Mouse (Mus musculus) left cerebral cortex, postnatal 36 days (tissue): ENCODE data around the gene Olfr1062. TPM values are rescaled to one million over a fixed set of nuclear protein-coding genes. Genes with fewer than 3 reads are reported as not detected.
A peak's percentile ranks its signal among the peaks of the same experiment; 100 is the strongest.
"Not testable (repeated sequence)": the region's sequence is repeated elsewhere in the genome, so short reads cannot be mapped to it uniquely, and the experiment has no call there.

Source experiments
- DNase-seq, 2 experiments: peaks; one replicate each; pipeline ENCODE4 v3.0.0; 2021 to 2022; ENCODE audit warnings: low spot score in 2 of 2, mixed read lengths in 1 of 2
- intact Hi-C: fragments of 180-260 bp; cut with DNase I; formaldehyde crosslinking; loops from one replicate; pipeline ENCODE4 v1.15.1; 2025
- total RNA-seq, 2 experiments: library from RNA; stranded (reverse); gene quantifications; 2 replicates each; pipeline ENCODE4 v1.2.3; 2021

Gene Olfr1062
- not detected for total RNA-seq

DNA sequence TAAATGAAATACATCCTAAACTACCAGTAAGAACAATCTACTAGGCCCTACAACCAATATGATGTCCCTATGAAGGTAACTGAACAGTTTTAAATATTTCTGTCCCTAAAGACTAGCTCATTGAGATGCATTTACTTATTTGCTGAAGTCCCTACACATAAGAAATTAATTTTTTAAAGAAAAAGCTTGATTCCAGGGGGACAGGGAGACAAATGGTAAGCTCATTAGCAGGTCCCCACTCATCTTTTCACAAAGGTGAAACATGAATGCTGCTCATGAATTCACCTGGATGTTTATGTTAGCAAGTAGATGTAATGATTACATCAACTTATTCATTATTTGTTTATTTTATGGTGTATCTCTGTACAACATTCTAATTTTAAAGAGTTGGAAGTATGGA is at the start of gene Olfr1062:
Gene Olfr1062, minus strand, starts transcription at position 101 of the 400 bp plus-strand sequence.
- intact Hi-C loops, DNase-seq: not testable (repeated sequence)

GRCm38 (mm10) chr2:86464442-86465109 is 38.0 kb upstream of the Olfr1062 start:
- intact Hi-C loops: loop anchor here (2.0 kb wide), 1 partner anchor 740 kb away; no protein-coding TSS in a partner anchor
- DNase-seq: peak; percentile 36 to 43

GRCm38 (mm10) chr2:86460434-86460833 is 33.9 kb upstream of the Olfr1062 start:
- intact Hi-C loops: no loop called here
- no peak for DNase-seq

GRCm38 (mm10) chr2:86456169-86456568 is 29.6 kb upstream of the Olfr1062 start, which contains the start of gene Olfr1066:
Gene Olfr1066, minus strand, starts transcription at chr2:86456269.
- DNase-seq: no peak

GRCm38 (mm10) chr2:86450491-86450890 is 23.9 kb upstream of the Olfr1062 start, which contains the start of gene Olfr1065:
Gene Olfr1065, minus strand, starts transcription at chr2:86450591.
- intact Hi-C loops, DNase-seq: not testable (repeated sequence)

More at GRCm38 (mm10) chr2:86456169-86456568, 29.6 kb upstream of the Olfr1062 start, which contains the start of gene Olfr1066:
- intact Hi-C loops: no loop called here

DNA sequence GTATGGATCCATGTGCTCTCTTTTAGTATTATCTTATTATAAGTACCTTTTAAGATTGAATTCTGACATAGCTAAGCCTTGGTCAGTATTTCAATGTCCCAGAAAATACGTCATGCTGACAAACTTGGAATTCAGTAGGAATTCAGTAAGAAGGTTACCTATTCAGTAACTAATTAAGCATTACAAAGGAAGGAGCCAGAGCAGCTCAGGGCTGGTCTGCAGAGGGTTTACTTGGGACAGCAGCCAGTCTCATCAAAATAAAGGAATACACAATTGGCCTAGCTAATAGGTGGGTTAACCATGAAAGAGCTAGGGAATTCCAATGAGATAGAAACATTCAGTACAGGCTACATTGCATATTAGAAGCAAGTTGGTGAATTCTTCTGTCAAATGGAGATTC is 15.6 kb upstream of the Olfr1062 start:
- intact Hi-C loops, DNase-seq: not testable (repeated sequence)

DNA sequence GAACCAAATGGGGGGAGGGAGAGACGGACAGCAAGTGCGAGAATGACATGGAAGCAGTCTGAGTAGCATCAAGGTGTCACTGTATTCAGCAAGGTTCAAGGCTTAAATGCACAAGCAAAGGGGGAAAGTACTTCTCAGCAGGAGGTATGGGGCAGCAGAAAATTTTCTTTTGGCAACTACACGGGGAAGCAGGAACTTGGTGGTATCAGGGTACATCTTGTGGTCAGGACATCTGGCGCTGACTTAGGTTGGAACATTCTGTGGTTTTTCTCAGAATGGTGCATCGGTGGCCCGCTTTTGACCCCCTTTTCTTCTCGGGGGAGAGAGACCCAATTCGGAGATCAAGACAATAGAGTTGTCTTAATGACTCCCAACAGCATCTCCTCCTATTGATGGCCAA is 2.0 kb upstream of the Olfr1062 start:
- DNase-seq, intact Hi-C loops: not testable (repeated sequence)

- DNase-seq: no peak
- intact Hi-C loops: no loop called here
Measured at GRCm38 (mm10) chr2:86413950-86414349, 12.6 kb downstream of the Olfr1062 start, which contains the start of gene Olfr1061. Gene Olfr1061, minus strand, starts transcription at chr2:86414050.

- intact Hi-C loops: no loop called here
- DNase-seq: no peak
Measured at GRCm38 (mm10) chr2:86395114-86395513, 31.4 kb downstream of the Olfr1062 start.

DNA sequence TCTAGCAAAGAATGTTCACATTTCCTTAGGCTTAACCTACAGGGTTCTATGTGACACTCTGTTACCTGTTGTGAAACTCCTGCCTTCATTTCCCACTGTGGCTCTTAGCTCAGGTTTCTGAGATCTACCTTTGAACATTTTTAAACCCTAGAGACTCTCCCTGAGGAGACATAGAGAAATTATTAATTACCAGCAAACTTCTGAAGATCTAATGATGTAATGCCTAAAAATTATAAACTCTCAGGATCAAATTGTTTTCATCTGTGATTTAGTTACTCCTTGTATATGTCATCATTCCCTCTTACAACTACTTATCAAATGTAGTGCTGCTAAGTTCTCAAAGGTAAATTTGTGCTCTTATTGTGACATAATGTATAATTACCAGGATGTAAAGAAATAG is 38.1 kb downstream of the Olfr1062 start, which contains the start of gene Olfr1058:
Gene Olfr1058, minus strand, starts transcription at position 101 of the 400 bp plus-strand sequence.
- intact Hi-C loops, DNase-seq: not testable (repeated sequence)

DNA sequence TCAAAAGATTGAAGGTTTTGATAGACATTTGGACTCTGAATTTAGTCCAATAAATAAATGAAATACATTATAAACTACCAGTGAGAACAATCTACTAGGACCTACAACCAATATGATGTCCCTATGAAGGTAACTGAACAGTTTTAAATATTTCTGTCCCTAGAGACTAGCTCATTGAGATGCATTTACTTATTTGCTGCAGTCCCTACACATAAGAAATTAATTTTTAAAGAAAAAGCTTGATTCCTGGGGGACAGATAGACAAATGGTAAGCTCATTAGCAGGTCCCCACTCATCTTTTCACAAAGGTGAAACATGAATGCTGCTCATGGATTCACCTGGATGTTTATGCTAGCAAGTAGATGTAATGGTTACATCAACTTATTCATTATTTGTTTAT is 48.3 kb downstream of the Olfr1062 start, which contains the start of gene Olfr1057:
Gene Olfr1057, minus strand, starts transcription at position 101 of the 400 bp plus-strand sequence.
- intact Hi-C loops: no loop called here
- DNase-seq: no peak

Other genes starting within 250 kb of the Olfr1062 start
- gene Olfr1044, start 248.9 kb downstream of the Olfr1062 start, total RNA-seq: not detected
- gene Olfr52, start 241.1 kb downstream of the Olfr1062 start, total RNA-seq: not detected
- not detected for gene Olfr1045, start 223.7 kb downstream of the Olfr1062 start, total RNA-seq
- not detected for gene Olfr1046, start 207.4 kb downstream of the Olfr1062 start, total RNA-seq
- gene Olfr1047, start 195.3 kb downstream of the Olfr1062 start, total RNA-seq: not detected
- gene Olfr1048, start 186.5 kb downstream of the Olfr1062 start, total RNA-seq: not detected
- not detected for gene Olfr1049, start 168.4 kb downstream of the Olfr1062 start, total RNA-seq
- not detected for gene Olfr1051, start 147.7 kb downstream of the Olfr1062 start, total RNA-seq
- not detected for gene Olfr1052, start 134.3 kb downstream of the Olfr1062 start, total RNA-seq
- gene Olfr1053, start 111.5 kb downstream of the Olfr1062 start, total RNA-seq: not detected
- gene Olfr1054, start 91.3 kb downstream of the Olfr1062 start, total RNA-seq: not detected
- not detected for gene Olfr1055, start 76.5 kb downstream of the Olfr1062 start, total RNA-seq
- gene Olfr1056, start 64.3 kb downstream of the Olfr1062 start, total RNA-seq: not detected
- gene Olfr1057, start 48.4 kb downstream of the Olfr1062 start, total RNA-seq: not detected
- not detected for gene Olfr1058, start 38.2 kb downstream of the Olfr1062 start, total RNA-seq
- not detected for gene Olfr1061, start 12.7 kb downstream of the Olfr1062 start, total RNA-seq
- gene Olfr1065, start 23.8 kb upstream of the Olfr1062 start, total RNA-seq: not detected
- gene Olfr1066, start 29.5 kb upstream of the Olfr1062 start, total RNA-seq: not detected
- gene Olfr228, start 60.6 kb upstream of the Olfr1062 start, total RNA-seq: not detected
- gene Olfr1076, start 81.7 kb upstream of the Olfr1062 start, total RNA-seq: not detected
- gene Olfr1079, start 115.7 kb upstream of the Olfr1062 start, total RNA-seq: not detected
- not detected for gene Olfr1080, start 131.5 kb upstream of the Olfr1062 start, total RNA-seq
- gene Olfr1082, start 172.2 kb upstream of the Olfr1062 start, total RNA-seq: not detected
- gene Olfr1084, start 213.0 kb upstream of the Olfr1062 start, total RNA-seq: not detected
- not detected for gene Olfr1085, start 235.3 kb upstream of the Olfr1062 start, total RNA-seq